In the genomic region with DNA sequence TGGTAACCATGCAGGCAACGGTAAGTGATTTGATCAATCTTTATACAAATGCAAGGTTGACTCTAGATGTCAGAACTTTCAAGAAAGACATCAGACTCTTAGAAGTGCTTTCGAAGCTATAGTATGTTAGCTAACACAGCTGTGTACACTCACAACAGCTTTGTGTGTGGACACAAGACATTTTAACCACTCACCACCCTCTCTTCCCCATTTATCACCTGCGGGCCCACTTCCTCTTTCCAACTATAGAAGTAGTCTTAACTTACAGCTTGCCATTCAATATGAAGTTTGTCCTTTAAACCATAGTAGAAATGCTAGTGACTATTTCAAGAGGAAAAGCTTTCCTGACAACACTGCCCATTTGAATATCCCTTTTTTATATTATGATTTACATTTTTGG, we compare ENCODE assay signal across 31 mouse cellular contexts.
DNase-seq lines count a peak whose midpoint lies in the region; ATAC-seq and TF ChIP-seq lines count a peak whose summit lies in the region.
"Had no signal": no experiment of that assay in that cellular context is flagged by ENCODE, and none has a peak within 500 bp of the region (broad histone marks: within the 10 kb centered on the region; RNA-seq: fewer than 3 reads in every experiment).

No protein-coding gene starts in this region.

- no peak overlapping the region for H3K27ac ChIP-seq in kidney, adult 2 months (ENCODE audit: insufficient read depth, low read depth, low read length)
- H3K27ac ChIP-seq: embryonic facial prominence, embryonic 10.5 days; embryonic facial prominence, embryonic 13.5 days; forebrain, embryonic 12.5 days; forebrain, embryonic 15.5 days; heart, embryonic 15.5 days; hindbrain, embryonic 10.5 days; hindbrain, embryonic 13.5 days; intestine, embryonic 15.5 days had no signal

- TF ChIP-seq CTCF in kidney, adult 2 months (conservative IDR thresholded peaks at IDR 0.05; ENCODE audit: insufficient read depth, insufficient read length, low read depth, low read length): no peak

- 87% methylated on average over 3 of the region's 3 CpGs for WGBS in kidney, adult 2 months

- intact Hi-C loops in left cerebral cortex, postnatal 25 days (cut with DNase I): loop anchor here (5.0 kb wide), 1 partner anchor 500 kb away; no protein-coding TSS in a partner anchor

- peak; percentile 43 to 55 for DNase-seq in spleen, postnatal 36 days (ENCODE audit: low spot score in 2 of 2)
- DNase-seq in spleen, postnatal 4 days (ENCODE audit: low spot score in 2 of 2): no peak
- DNase-seq in MEL-GATA-1-ER (ENCODE audit: extremely low read depth, low read depth): peak; percentile 77
- DNase-seq in right cerebral cortex, postnatal 10 days (ENCODE audit: low spot score in 2 of 2): no peak
- DNase-seq in kidney, adult 2 months: no peak
- no peak for DNase-seq in left cerebral cortex, postnatal 25 days (ENCODE audit: low spot score in 2 of 2)
- no peak for DNase-seq in gastrocnemius, postnatal 10 days
- DNase-seq: adrenal gland, adult 8-10 months; adrenal gland, postnatal 36 days; cerebellum, adult 18-20 months; cerebellum, adult 9-10 months; cerebellum, postnatal 25 days; embryo, embryonic 11 days; gastrocnemius, postnatal 14 days; heart, adult 18-20 months; heart, postnatal 10 days; heart, postnatal 36 days had no signal

- no peaks in the 10 kb centered on the region for H3K36me3 ChIP-seq in kidney, adult 2 months (ENCODE audit: control insufficient read depth, insufficient read depth, low read length)
- H3K36me3 ChIP-seq: embryonic facial prominence, embryonic 10.5 days; embryonic facial prominence, embryonic 13.5 days; forebrain, embryonic 12.5 days; forebrain, embryonic 15.5 days; heart, embryonic 12.5 days; heart, embryonic 15.5 days; hindbrain, embryonic 10.5 days; hindbrain, embryonic 13.5 days; intestine, embryonic 15.5 days had no signal

- no peaks in the 10 kb centered on the region for H3K27me3 ChIP-seq in kidney, adult 2 months (replicated peaks; ENCODE audit: control insufficient read depth, insufficient read depth, low read length)
- H3K27me3 ChIP-seq: embryonic facial prominence, embryonic 13.5 days; forebrain, embryonic 15.5 days; heart, embryonic 12.5 days; heart, embryonic 15.5 days; intestine, embryonic 15.5 days had no signal

- H3K4me1 ChIP-seq in kidney, adult 2 months (ENCODE audit: control insufficient read depth, insufficient read depth, low read length): peaks cover 5% of the 10 kb centered on the region; the same call in 1 of the 2 replicates

- peak; percentile 39; the same call in 1 of the 2 replicates for ATAC-seq in megakaryocyte, adult 5-6 weeks (ENCODE audit: poor library complexity, severe bottlenecking)
- ATAC-seq: activated CD4-positive, CD25-positive, alpha-beta regulatory T cell, adult 4 months; CD4-positive, CD25-positive, alpha-beta regulatory T cell, adult 4 months; forebrain, embryonic 15.5 days; hindbrain, embryonic 16.5 days; intestine, embryonic 15.5 days had no signal

- H3K4me3 ChIP-seq in kidney, adult 2 months (ENCODE audit: insufficient read depth, low read depth, low read length): no peak overlapping the region
- H3K4me3 ChIP-seq: embryonic facial prominence, embryonic 10.5 days; embryonic facial prominence, embryonic 13.5 days; erythroblast, embryonic 14.5 days; forebrain, embryonic 12.5 days; forebrain, embryonic 15.5 days; heart, embryonic 12.5 days; heart, embryonic 15.5 days; hindbrain, embryonic 10.5 days; hindbrain, embryonic 13.5 days; intestine, embryonic 15.5 days had no signal

- TF ChIP-seq POLR2A in kidney, adult 2 months (IDR thresholded peaks at IDR 0.05; ENCODE audit: low read depth, low read length): no peak

Comparison
In these comparisons a context has a peak if more than half of its experiments do, and no peak if none do; other contexts are left out.
1. DNase-seq: peak in spleen, postnatal 36 days (2 of 2) and MEL-GATA-1-ER (single experiment); none in spleen, postnatal 4 days (0 of 2), right cerebral cortex, postnatal 10 days (0 of 2), kidney, adult 2 months (single experiment), left cerebral cortex, postnatal 25 days (0 of 2) and gastrocnemius, postnatal 10 days (single experiment).